Mouse (Mus musculus) right cerebral cortex, adult 18-20 months (tissue): Measurements from ENCODE around the gene Dop1a.
A peak's percentile ranks its signal among the peaks of the same experiment; 100 is the strongest.
"Not testable (repeated sequence)": the region's sequence is repeated elsewhere in the genome, so short reads cannot be mapped to it uniquely, and the experiment has no call there.

ENCODE experiments used
- DNase-seq: peaks from one replicate; pipeline ENCODE4 v3.0.0; 2022; ENCODE audit warnings: mixed read lengths

The Dop1a gene

DNA sequence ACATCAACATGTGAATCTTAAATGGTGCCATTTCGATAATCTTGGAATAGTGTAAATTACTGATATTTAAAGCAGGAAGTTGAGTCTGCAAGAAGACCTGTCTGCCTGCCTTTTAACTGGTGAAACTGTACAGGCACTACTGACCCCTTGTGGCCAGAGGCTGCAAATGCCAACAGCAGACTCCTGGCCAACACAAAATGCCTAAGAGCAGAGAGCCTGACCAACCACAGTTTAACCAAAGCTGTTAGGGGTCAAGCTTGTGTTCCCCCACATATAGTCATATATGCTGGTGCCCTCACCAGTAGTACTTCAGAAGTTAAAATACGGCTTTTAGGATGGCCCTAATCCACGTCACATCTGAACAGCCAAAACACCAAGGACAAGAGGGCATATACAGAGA, 116.8 kb downstream of the Dop1a start:
- DNase-seq: peak; percentile 68

DNA sequence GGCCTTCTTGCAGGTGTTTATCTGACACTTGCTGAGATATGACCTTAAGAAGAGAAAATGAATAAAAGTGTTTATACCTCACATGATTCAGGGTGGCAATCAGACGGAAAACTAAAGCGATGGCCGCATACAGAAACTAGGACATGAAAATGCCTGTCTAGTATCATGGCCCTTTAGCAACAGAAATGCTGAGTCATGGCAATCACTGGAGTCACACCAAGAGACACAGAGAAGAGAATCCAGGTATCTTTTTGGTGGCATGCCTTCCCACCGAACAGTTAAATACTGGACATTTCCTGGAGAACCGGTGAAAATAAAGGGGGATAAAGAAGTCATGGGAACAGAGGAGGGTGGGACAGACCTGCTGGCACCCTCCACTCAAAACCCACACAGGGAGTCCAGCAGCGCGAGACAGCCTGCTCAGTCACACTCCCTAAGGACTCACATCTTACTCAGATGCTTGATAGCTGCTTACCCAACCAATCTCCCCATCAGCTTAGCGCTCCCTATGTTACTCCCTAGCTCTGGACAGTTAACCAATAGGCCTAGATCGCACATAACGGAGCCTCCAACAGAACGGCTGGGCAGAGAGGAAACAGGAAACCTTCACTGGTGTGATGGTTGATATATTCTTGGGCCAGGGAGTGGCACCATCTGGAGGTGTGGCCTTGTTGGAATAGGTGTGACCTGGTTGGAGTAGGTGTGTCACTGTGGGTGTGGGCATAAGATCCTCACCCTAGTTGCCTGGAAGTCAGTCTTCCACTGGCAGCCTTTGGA, 120.3 kb downstream of the Dop1a start:
- no peak for DNase-seq

DNA sequence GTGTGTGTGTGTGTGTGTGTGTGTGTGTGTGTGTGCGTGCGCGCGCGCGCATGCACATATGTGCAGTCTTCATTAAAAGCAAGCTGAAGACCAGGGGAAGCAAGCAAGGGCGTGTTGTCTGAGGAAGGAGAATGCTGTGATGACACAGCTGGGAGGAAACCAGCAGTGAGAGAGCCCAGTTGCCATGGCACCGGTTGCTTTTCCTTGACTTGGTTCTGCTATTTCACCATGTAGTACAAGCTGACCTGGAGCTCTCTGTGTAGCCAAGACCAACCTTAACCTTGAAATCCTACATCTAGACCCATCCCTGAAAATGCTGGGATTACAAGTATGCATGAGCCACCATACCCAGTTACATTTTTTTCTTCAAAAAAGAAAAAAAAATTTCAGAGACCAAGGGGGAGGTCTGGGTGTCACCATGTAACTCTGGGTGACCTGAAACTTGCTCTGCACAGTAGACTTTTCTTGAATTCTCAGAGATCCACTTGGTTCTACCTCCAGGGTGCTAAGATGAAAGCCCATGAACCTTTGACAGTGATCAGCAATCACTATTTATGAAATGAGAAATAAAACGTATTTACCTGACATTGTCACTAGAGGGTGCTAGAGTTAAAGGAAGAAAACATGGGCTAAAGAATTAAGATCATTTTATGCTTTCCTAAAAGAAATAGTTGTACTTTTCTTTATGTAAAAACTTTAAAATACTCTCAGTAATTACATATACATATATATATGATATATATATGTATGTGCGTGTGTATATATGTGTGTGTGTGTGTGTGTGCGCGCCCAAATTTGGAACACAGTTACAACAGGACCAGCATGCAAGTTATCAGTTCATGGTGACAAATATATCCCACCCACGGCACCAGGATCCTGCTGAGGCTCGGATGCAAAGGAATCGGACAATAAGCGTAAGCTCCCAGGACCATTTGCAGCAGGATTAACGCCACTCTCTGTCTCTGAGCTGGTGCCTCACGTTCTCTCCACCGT, 126.0 kb downstream of the Dop1a start:
- DNase-seq: peak; percentile 63

DNA sequence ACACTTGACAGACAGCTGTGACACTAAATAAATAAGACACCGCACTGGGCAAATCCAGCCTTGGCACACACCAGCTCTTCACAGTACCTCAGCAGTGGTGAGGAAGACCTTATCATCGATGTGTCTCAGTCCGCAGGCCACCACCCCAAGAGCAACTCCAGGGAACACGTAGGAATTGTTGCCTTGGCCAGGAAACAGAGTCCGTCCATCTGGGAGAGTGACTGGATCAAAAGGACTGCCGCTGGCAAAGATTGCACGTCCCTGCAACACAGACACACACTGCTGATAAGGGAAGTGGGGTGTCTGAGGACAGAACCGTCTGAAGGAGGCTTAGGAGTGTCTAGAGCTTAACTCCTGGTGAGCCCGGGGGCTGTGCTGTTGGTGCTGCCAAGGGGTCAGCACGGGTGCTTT, 127.4 kb downstream of the Dop1a start:
- DNase-seq: not testable (repeated sequence)

DNA sequence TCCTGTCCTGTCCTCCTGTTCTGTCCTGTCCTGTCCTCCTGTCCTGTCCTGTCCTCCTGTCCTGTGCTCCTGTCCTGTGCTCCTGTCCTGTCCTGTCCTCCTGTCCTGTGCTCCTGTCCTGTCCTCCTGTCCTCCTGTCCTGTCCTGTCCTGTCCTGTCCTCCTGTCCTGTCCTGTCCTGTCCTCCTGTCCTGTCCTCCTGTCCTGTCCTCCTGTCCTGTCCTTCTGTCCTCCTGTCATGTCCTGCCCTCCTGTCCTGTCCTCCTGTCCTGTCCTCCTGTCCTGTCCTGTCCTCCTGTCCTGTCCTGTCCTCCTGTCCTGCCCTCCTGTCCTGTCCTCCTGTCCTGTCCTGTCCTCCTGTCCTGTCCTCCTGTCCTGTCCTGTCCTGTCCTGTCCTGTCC, 130.0 kb downstream of the Dop1a start:
- DNase-seq: not testable (repeated sequence)

DNA sequence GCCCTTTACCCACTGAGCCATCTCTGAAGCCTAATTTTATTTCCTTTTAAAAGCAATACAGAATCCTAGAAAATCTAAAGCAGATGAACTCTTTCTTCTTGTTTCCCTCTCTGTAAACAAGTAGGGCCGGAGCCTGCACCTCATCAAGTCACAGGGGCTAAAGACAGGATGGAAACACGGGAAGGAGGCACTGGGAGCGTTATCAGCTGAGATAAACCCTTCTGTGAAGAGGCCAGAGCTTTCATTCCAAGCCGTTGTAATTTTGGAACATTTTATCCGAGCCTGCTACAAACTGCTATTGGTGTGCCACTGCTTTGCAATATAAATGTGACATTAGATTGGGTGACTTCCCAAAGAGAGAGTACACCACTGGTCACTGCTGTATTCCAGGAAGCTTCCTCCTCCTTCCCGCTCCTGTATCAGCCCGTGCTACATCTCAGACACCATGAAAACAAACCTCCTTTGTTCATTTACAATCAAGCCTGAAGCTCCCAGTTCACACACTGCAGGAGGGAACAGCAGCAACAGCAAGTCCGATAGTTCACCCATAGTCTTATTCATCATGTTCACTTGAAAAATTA, 132.9 kb downstream of the Dop1a start:
- DNase-seq: no peak
